Mouse (Mus musculus) embryo, embryonic 11 days (tissue): ENCODE measurements around the gene Ryk.
A peak's percentile ranks its signal among the peaks of the same experiment; 100 is the strongest.

Source experiments
- DNase-seq: peaks from one replicate; pipeline ENCODE4 v3.0.0-alpha.2; 2015

Ryk gene

GRCm38 (mm10) chr9:102859963-102860362, 25.2 kb downstream of the Ryk start:
- DNase-seq = no peak

DNA sequence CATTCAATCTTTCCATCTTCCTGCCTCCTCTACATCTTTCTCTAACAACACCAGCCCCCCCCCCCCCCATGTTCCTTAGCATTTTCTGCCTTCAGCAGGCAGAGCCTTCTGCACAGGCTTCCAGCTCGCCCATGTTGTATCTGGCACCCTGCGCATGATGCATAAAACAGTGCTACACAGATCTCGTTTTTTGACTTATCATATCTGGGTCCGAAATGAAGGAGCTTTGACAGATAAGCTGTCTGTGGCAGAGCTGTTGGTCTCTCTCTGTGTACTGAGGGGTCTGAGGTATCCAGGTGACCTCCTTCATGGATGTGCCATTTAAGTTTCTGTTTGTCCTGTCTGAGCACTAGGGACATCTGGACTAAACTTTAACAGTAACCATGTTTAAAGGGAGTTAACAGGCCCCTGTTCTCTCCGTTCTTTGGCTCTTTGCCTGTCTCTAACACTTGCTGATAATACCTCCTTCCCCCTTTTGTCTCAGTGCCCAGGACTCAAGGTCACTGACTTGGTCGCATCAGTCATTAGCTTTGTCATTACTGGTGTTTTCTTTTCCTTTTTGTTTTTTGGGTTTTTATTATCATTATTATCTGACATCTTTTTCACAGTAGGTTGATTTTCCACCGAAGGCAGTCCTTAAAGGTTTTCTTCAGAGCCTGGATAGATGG, 26.2 kb downstream of the Ryk start:
- no peak for DNase-seq

- no peak for DNase-seq
Measured at GRCm38 (mm10) chr9:102861789-102862188, 27.1 kb downstream of the Ryk start.

DNA sequence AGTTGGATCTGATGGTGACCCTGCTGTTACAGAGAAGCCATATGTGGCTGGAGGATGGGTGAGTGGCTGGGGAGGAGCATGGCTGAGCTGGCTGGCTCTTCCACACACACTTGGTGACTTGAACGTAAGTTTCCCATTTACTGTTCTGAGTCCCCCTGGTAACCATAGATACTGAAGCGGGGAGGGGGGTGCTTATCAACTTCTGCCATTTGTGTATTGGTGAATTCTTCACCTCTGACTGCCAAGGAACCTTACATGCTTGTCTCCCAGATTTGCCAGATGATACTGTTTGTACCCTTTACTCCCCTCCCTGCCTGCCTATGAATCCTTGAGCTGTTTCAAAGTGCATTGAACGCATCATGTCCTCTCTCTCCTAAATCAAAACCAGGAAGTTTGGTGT, 27.5 kb downstream of the Ryk start:
- no peak for DNase-seq

DNA sequence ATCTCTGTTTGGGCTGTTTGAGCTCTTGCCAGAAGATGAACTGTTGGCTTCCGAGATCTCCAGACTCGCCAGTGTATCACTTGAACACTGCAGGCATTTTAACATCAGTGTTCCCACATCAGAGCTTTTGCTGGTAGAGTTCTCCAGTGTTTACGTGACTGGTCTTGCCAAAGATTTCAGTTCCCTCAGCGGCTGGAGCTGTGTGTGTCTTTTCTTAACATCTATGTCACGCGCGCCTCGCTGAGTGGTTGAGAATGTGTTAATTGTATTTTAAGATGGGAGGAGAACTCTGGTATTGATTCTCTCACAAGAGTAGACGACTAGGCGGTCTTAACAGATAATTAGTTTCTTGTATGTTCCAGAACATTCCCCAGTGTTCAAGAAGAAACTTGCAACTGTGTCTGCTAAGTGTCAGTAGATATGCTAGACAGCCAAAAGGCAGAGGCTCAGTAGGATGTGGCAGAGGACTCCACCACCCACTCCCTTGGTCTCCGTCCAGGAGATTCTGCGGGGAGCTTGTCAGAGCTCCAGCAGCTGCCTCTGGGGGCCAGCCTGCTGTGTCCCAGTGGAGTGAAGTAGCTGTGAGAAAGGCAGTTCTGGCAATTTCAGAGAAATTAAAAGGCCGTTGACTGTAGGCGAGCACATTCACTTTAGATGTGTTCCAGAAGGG, 29.3 kb downstream of the Ryk start:
- no peak for DNase-seq

DNA sequence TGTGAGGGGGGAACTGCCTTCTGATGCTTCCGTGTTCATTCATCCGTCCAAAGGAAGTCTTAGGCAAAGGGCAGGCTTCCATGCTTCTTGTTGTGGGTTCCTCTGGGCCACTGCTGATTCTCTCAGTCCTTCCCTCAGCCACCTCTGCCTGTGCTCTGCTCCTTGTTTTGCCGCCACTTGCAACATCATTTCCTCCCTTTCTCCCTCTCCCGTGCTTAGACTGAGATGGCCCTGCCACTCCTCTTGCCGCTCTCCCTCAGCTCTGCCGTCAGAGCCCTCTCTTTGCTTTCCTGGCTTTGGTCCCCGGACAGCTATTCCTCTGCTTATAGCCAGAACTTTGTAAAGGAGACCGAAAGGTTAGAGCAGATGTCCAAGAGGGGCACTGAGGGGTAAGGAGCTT, 30.2 kb downstream of the Ryk start:
- DNase-seq = no peak

- no peak for DNase-seq
Measured at GRCm38 (mm10) chr9:102865946-102866737, 31.4 kb downstream of the Ryk start.

DNA sequence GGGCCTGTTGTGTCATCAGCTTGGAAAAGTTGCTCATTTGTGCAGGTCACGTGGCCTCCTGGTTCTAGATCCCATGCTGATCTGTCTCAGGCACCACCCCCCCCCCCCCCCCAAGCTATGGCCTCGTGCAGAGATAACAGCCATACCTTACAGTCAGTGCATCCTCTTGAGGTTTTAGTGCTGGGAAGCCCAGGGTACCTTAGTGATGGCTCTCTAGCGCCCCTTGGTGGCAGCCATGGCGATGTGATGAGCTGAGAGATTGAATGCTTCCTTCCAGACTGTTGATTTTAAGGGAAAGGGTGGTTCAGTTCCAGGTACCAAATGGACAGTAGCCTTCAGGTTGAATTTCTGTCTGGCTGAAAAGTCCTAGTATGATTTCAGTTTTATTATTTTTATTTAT, 32.2 kb downstream of the Ryk start:
- peak; percentile 82 for DNase-seq

DNA sequence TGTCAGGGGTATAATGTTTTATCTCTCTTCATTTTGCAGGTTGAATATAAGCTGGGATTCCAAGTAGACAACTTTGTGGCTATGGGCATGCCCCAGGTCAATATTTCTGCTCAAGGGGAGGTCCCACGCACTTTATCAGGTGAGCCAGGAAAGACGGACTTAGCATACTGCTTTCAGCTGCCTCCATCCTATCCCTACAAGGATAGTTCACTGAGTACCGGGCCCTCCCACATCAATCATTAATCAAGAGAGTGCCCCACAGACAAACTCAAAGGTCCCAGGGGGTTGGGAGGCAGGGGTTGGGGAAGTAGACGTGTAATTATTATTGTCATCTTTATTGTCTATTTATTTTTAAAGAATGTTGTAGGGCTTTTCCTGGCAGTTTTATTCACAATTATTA, 32.8 kb downstream of the Ryk start:
- DNase-seq = no peak

DNA sequence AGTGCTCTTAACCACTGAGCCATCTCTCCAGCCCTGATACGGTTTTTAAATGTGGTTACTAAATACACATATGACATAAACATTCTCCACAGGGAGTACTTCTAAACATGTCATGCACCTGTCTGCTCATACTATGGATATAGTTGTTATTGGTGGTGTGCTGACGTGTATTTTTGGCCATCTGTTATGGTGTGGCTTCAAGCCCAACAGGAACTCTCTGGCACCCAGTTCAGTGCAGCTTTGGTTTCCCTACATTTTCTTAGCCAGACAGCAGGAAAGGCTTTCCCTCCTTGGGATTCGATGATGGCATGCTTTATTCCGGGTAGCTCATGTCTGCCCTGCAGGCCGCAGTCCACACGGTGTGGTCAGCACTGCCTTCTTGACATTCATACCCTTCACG, 33.7 kb downstream of the Ryk start:
- DNase-seq = no peak

DNA sequence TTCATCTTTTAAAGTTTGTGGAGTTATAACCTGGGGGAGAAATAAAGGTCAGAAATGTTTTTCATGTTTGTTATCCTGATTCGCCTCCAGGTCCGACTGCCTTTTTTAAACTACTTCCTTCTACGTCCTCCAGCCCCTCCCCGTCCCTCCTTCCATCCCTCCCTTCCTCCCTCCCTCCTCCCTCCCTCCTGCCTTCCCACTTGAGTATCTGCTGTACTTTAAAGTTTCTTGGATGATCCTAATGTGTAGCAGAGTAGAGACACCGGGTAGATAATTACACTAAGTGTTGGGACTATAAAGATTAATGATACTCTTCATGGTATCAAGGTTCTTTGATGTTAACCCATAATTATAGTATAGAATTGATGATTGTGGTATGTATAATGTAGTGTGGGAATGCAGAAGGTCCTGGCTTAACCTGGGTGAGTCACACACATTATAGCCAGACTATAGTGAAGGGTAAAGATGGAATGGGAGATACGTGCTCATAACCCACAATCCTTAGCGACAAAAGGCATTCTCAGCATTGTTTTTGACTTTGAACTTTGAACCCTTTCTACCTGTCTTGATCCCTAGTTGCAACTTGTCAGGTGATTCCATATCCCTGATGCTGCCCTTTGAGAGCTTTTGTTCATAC, 41.5 kb downstream of the Ryk start:
- no peak for DNase-seq

DNA sequence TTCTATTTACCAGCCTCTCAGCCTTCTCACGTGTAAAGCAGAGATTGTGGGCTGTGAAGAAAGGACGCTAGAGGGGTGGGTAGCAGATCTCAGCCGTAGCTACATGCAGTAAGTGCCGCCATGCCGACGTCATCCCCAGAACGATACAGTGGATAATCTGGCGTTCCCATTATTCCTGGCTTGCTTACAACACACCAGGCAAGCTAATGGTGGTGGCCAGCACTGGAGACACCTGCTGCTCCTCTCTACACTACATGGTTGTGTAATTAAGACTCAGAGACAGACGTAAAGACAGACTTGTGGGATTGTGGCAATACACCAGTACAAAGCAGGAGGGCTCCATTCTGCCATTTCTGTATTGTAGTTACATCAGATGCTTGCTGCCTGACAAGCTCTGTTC, 43.2 kb downstream of the Ryk start:
- DNase-seq = no peak

GRCm38 (mm10) chr9:102879545-102879944, 44.8 kb downstream of the Ryk start:
- DNase-seq = peak; percentile 69

DNA sequence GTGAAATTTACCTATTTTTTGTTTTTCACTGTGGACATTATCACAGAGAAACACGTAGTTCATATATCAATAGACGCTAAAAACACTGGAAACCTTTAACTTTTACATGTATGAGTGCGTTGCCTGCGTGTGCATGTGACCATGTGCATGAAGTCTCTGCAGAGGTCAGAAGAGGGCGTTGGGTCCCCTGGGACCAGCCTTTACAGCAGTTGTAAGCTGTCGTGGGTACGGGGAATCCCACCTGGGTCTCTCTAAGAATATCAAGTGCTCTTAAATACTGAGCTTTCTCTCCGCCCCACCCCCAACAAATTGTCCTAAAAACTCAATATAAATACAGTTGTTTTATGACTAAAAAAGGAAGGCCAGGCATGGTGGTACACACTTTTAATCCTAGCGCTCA, 50.0 kb downstream of the Ryk start:
- no peak for DNase-seq

- no peak for DNase-seq
Measured at GRCm38 (mm10) chr9:102890166-102890565, 55.4 kb downstream of the Ryk start.

DNA sequence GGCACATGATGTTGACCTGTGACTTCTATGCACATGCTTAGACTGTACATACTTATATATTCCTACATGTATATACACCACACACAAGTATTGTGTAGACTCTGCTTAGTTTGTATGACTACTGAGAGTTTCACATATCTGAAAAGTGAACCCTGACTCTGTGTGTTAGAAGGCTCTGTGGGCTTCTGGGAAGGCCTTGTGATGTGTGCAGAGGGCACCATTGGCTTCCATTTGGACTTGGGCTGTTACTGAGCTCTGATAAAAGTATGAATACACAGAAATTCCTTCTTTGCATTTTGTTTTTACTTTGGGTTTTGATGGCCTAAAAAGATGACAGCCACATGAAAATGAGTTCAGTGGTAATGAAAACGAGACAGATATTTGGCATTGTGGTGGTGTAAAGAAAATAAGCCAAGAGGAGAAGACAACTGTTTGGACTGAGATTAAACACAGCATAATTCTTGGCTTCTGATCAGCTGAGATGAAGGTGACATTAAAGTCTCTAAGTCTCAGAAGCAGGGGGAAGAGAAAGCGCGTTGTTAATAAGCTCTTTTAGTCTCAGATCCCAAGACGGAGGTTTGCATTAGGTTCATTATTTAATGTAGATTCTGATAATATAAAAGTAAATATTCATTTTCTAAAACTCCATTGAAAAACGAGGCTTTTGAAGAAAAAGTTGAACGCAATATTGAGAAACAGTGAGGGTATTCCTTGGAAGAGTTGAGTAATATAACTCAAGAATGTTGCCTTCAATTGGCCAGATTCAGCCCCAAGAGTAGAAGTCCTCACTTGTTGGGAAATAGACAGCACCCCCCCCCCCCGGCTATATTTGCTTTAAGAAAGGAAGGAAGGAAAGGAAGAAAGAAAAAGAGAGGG, 58.0 kb downstream of the Ryk start:
- no peak for DNase-seq

GRCm38 (mm10) chr9:102893356-102893870, 58.7 kb downstream of the Ryk start:
- DNase-seq = no peak

GRCm38 (mm10) chr9:102899916-102900315, 65.2 kb downstream of the Ryk start:
- no peak for DNase-seq

DNA sequence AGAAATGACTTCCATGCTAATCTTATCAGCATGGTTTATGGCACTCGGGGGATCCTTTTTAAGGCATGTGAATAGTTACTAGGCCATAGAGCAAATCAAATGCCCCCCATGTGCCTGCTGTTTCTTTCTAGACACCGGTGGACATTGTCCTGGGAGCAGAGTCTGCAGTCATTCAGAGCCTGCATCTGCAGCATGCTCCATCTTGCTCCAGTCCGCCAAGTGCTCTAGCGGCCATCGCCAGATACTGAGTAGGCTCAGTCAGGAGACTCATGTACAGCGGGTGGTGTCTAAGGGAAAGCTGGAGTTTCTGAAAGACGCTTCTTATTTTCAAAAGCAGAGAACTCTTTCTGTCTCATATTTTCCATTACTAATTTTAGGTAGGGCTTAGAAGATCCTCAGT, 67.6 kb downstream of the Ryk start:
- DNase-seq = no peak

DNA sequence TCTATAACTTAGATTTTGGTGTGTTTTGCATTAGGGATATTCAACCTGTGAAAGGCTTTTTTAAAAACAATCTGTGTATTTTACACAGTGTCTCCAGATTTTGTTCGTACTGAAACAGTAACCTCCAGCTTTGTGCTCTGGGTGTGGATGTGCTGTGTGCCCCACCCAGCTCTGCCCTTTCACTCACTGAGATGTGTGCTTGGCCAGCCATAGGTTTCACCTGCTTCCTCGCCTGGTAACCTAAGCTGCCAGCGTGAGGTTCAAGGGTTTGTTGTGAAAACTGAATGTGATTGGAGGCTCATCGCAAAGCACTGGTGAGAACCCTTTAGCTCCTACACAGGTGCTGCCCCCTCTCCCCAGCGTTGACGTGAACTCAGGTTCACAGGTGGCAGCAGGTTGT, 70.2 kb downstream of the Ryk start:
- DNase-seq = no peak

DNA sequence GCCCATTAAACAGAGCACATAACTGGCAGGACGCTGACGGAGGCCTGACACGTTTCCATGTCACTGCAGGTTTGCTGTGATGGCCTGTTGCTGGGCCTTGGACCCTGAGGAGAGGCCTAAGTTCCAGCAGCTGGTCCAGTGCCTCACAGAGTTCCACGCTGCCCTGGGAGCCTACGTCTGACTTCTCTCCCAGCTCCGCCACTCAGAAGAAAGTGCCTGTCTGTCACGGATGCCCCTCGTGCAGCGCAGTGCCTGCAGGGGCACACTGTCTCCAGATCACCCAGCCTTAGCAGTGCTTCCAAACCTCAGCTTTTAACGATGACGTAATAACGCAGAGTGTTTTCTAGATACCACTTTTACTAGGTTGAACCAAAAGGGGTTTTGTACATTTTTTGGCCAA, 72.1 kb downstream of the Ryk start:
- DNase-seq = no peak

- DNase-seq = no peak
Measured at GRCm38 (mm10) chr9:102907521-102908246, 73.0 kb downstream of the Ryk start.
